Mouse (Mus musculus): ENCODE data around the gene Samt1.
"Not testable (repeated sequence)": the region's sequence is repeated elsewhere in the genome, so short reads cannot be mapped to it uniquely, and the experiment has no call there.

Gene Samt1

DNA sequence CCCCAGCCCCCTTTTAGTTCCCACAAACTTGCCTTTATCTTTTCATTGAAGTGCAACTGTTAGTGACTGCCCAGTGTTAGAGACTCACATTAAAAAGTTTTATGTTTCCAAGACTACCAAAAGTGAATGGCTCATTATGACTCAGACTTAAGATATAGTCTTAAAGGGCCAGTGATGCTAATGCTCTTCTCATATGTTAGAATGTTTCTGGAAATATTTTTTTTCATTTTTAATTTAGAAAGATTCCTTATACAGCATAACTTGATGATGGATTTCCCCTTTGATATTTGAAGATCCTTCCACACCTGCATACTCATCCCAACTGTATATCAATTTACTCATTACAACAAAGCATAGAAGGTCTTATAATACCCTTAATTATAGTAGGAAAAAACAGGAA lies at the start of gene Samt1:
Gene Samt1 (minus strand): TSS at position 101 of the 400 bp plus-strand sequence.
- DNase-seq (ENCODE audit: low spot score) = not testable (repeated sequence)

DNA sequence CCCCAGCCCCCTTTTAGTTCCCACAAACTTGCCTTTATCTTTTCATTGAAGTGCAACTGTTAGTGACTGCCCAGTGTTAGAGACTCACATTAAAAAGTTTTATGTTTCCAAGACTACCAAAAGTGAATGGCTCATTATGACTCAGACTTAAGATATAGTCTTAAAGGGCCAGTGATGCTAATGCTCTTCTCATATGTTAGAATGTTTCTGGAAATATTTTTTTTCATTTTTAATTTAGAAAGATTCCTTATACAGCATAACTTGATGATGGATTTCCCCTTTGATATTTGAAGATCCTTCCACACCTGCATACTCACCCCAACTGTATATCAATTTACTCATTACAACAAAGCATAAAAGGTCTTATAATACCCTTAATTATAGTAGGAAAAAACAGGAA lies 42.5 kb upstream of the Samt1 start, which contains the start of gene Gm10057:
Gene Gm10057 (minus strand): TSS at position 101 of the 400 bp plus-strand sequence.
- not testable (repeated sequence) for DNase-seq (ENCODE audit: low spot score)

DNA sequence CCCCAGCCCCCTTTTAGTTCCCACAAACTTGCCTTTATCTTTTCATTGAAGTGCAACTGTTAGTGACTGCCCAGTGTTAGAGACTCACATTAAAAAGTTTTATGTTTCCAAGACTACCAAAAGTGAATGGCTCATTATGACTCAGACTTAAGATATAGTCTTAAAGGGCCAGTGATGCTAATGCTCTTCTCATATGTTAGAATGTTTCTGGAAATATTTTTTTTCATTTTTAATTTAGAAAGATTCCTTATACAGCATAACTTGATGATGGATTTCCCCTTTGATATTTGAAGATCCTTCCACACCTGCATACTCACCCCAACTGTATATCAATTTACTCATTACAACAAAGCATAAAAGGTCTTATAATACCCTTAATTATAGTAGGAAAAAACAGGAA lies 21.3 kb upstream of the Samt1 start, which contains the start of gene 4921511M17Rik:
Gene 4921511M17Rik (minus strand): TSS at position 101 of the 400 bp plus-strand sequence.
- DNase-seq (ENCODE audit: low spot score) = not testable (repeated sequence)

DNA sequence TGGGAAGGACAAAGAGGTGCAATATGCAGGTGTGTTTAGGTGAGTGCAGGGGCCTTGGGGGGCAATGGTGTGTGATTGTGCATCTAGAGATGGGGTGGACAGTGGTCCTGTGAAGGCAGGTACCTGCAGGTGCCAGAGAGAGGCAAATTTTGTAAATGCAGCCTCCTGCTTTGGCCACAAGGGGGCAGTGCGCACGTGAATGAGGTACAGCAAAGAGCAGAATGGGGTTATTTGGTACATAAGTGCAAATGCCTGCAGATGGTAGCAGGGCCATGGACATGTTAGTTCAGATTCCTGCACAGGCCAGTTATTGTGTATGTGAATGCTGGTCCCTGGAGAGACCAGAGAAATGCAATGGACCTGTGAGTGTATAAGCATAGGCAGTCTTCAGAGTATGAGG lies 35.5 kb downstream of the Samt1 start:
- not testable (repeated sequence) for DNase-seq (ENCODE audit: low spot score)

- not testable (repeated sequence) for DNase-seq (ENCODE audit: low spot score)
Measured at GRCm38 (mm10) chrX:153976467-153976866, 36.0 kb downstream of the Samt1 start.

GRCm38 (mm10) chrX:153974450-153974849 lies 38.0 kb downstream of the Samt1 start:
- DNase-seq (ENCODE audit: low spot score) = no peak

DNA sequence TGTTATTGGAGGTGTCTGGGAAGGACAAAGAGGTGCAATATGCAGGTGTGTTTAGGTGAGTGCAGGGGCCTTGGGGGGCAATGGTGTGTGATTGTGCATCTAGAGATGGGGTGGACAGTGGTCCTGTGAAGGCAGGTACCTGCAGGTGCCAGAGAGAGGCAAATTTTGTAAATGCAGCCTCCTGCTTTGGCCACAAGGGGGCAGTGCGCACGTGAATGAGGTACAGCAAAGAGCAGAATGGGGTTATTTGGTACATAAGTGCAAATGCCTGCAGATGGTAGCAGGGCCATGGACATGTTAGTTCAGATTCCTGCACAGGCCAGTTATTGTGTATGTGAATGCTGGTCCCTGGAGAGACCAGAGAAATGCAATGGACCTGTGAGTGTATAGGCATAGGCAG lies 59.6 kb downstream of the Samt1 start:
- not testable (repeated sequence) for DNase-seq (ENCODE audit: low spot score)
